ENCODE assay signal across 8 mouse cellular contexts in the genomic region with DNA sequence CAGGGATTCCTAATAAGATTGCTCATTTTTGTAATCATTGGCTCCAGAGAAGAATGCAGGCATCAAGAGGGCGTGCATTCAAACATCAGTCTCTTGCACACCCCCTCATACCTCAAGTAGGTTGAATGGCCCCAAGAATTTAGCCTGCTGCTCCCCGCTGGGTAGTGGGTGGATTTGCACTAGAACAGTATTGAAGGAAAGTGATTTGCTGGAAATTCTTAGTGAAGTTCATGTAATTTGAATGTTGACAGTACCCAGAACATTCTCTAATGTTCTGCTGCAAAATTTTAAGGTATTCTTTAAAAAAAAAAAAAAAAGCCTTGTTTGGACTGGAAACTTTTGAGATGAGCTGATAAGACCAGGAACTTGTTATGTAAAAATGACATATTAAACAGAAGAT. TPM values are rescaled to one million over a fixed set of nuclear protein-coding genes. Genes with fewer than 3 reads are reported as not detected.
DNase-seq lines count a peak whose midpoint lies in the region; ATAC-seq and TF ChIP-seq lines count a peak whose summit lies in the region.

No protein-coding gene starts in this region.

- H3K4me2 ChIP-seq in liver, embryonic 13.5 days, result peak overlapping the region; percentile 90

- peaks cover 8% of the 10 kb centered on the region; the same call in 1 of the 2 replicates for H3K27me3 ChIP-seq in forebrain, embryonic 10.5 days (ENCODE audit: poor library complexity, severe bottlenecking)
- H3K27me3 ChIP-seq in liver, embryonic 13.5 days, result no peaks in the 10 kb centered on the region

- 36% methylated on average over 2 of the region's 2 CpGs for WGBS in forebrain, embryonic 10.5 days
- 48% methylated on average over 2 of the region's 2 CpGs for WGBS in liver, embryonic 13.5 days (ENCODE audit: insufficient replicate concordance)

- DNase-seq in gastrocnemius, adult 2 months, result no peak
- DNase-seq in gastrocnemius, postnatal 36 days, result no peak
- DNase-seq in 416B (ENCODE audit: low read depth), result peak; percentile 29
- no peak for DNase-seq in forebrain, embryonic 10.5 days (ENCODE audit: extremely low spot score, low spot score)
- no peak for DNase-seq in liver, embryonic 13.5 days
- no peak for DNase-seq in urinary bladder, postnatal 25 days (ENCODE audit: low spot score)
- no peak for DNase-seq in spleen, postnatal 36 days (ENCODE audit: low spot score in 2 of 2)
- DNase-seq in layer of hippocampus, adult 11-12 months (ENCODE audit: low spot score), result no peak

- H3K4me3 ChIP-seq in gastrocnemius, adult 2 months, result peak overlapping the region; percentile 80
- H3K4me3 ChIP-seq in forebrain, embryonic 10.5 days, result peak overlapping the region; percentile 90
- H3K4me3 ChIP-seq in liver, embryonic 13.5 days (replicated peaks), result peak overlapping the region; percentile 85

- peaks cover 16% of the 10 kb centered on the region for H3K4me1 ChIP-seq in forebrain, embryonic 10.5 days
- H3K4me1 ChIP-seq in liver, embryonic 13.5 days (replicated peaks), result peaks cover 25% of the 10 kb centered on the region

- no peaks in the 10 kb centered on the region for H3K36me3 ChIP-seq in forebrain, embryonic 10.5 days (replicated peaks)
- no peaks in the 10 kb centered on the region for H3K36me3 ChIP-seq in liver, embryonic 13.5 days

- H3K27ac ChIP-seq in gastrocnemius, adult 2 months, result peak overlapping the region; percentile 96; the same call in 1 of the 2 replicates
- H3K27ac ChIP-seq in forebrain, embryonic 10.5 days, result no peak overlapping the region
- no peak overlapping the region for H3K27ac ChIP-seq in liver, embryonic 13.5 days

- no peaks in the 10 kb centered on the region for H3K9me3 ChIP-seq in forebrain, embryonic 10.5 days
- no peaks in the 10 kb centered on the region for H3K9me3 ChIP-seq in liver, embryonic 13.5 days (replicated peaks)

- intact Hi-C loops in gastrocnemius, adult 2 months (cut with DNase I), result loop anchor here (5.0 to 10.0 kb wide), 2 partner anchors 51 to 433 kb away; a partner anchor contains a TSS
- intact Hi-C loops in gastrocnemius, postnatal 36 days (cut with DNase I), result loop anchor here (5.0 to 10.0 kb wide), 2 partner anchors 71 to 333 kb away; a partner anchor contains a TSS

- peak overlapping the region; percentile 83 for H3K9ac ChIP-seq in liver, embryonic 13.5 days

- TF ChIP-seq CTCF in gastrocnemius, adult 2 months (IDR thresholded peaks at IDR 0.05), result no peak

- no peak for ATAC-seq in liver, embryonic 13.5 days (ENCODE audit: low read depth)

RNA-seq across cellular contexts. Expression of a gene that starts 1.2 kb away (rescaled TPM):
- 10 to 100 TPM; 18.1 to 22.5 TPM for total RNA-seq in gastrocnemius, adult 2 months (2021)
- 10 to 100 TPM; 13.1 to 16.4 TPM for total RNA-seq in gastrocnemius, postnatal 36 days (2021)
- 8.5 and 10.0 TPM in 2 replicates for polyA plus RNA-seq in forebrain, embryonic 10.5 days (2016; fragmentation: Nextera tagmentation; extraction: Ambion mirVana)
- polyA plus RNA-seq in liver, embryonic 13.5 days (2015; fragmentation: Nextera tagmentation; extraction: Ambion mirVana), result 5.8 and 7.4 TPM in 2 replicates

RNA-seq across cellular contexts. Expression of a gene that starts 50.9 kb away (rescaled TPM):
- under 1 TPM; 0.31 to 0.53 TPM for total RNA-seq in gastrocnemius, adult 2 months (2021)
- under 1 TPM; 0.25 to 0.36 TPM for total RNA-seq in gastrocnemius, postnatal 36 days (2021)
- 0.07 and 0.20 TPM in 2 replicates for polyA plus RNA-seq in forebrain, embryonic 10.5 days (2016; fragmentation: Nextera tagmentation; extraction: Ambion mirVana)
- 0.02 TPM in 1 of 2 replicates, not detected in the other for polyA plus RNA-seq in liver, embryonic 13.5 days (2015; fragmentation: Nextera tagmentation; extraction: Ambion mirVana)
